Mouse (Mus musculus): ENCODE measurements around the gene Slc8a1.

GRCm38 (mm10) chr17:81703258-81703657, 34.9 kb downstream of the Slc8a1 start:
- TF ChIP-seq CTCF (IDR thresholded peaks at IDR 0.05; ENCODE audit: low read depth, low read length) (no peak), TAL1 (conservative IDR thresholded peaks at IDR 0.05; ENCODE audit: low read depth, low read length) (no peak), GATA1 (IDR thresholded peaks at IDR 0.05; ENCODE audit: borderline replicate concordance, low read length) (no peak), POLR2AphosphoS5 (IDR thresholded peaks at IDR 0.05; ENCODE audit: insufficient replicate concordance, low read depth, low read length) (no peak), GATA2 (IDR thresholded peaks at IDR 0.05; ENCODE audit: borderline replicate concordance, low read depth, low read length) (no peak)
